Mouse (Mus musculus) stomach, postnatal 0 days (tissue): ENCODE measurements at regions not wholly inside any gene's neighbourhood (a gene's known extent, or its start where the extent isn't known, plus 50 kb on each side); places are given as distances from the start of the nearest gene placed in this dataset.

ENCODE experiments used
- CTCF ChIP-seq: IDR thresholded peaks from 2 replicates; pipeline ENCODE4 v1.5.1; 2016; ENCODE audit warnings: antibody characterized with exemption, low read depth, mild to moderate bottlenecking, moderate library complexity
- EP300 ChIP-seq: optimal IDR thresholded peaks from 2 replicates; pipeline ENCODE3; 2016; ENCODE audit warnings: antibody characterized with exemption

DNA sequence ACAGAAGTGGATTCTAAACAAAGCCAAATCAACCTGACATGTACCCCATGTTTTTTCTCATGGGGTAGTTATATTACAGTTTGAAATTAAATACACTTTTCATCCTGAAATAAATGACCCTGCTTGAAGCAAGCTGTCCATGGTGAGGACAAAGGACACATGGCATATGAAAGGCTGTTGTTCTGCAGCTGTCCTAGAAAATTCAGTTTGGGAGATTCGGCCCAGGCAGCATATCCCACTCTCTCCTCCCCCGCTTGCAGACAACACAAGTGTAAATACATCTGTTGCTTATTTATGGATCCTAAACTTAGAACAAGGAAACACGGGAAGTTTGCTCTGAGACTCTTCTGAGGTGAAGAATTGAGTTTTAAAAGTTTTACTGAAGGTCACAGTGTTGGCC, 218.2 kb upstream of the Smlr1 start:
- TF ChIP-seq EP300 (no peak), CTCF (no peak)
